Mouse (Mus musculus) yolk sac, embryonic 10.5 days (tissue): ENCODE measurements around the gene Dpy19l3.

Source experiments
- DNase-seq: peaks from one replicate; pipeline ENCODE4 v3.0.0-alpha.2; 2017; ENCODE audit warnings: low spot score

Dpy19l3 gene

GRCm38 (mm10) chr7:35688276-35688675, 66.0 kb downstream of the Dpy19l3 start:
- DNase-seq = no peak

GRCm38 (mm10) chr7:35687229-35687628, 67.0 kb downstream of the Dpy19l3 start:
- DNase-seq = peak; percentile 30

- no peak for DNase-seq
Measured at GRCm38 (mm10) chr7:35686756-35687155, 67.5 kb downstream of the Dpy19l3 start.

GRCm38 (mm10) chr7:35686216-35686615, 68.0 kb downstream of the Dpy19l3 start:
- DNase-seq = no peak

- no peak for DNase-seq
Measured at GRCm38 (mm10) chr7:35683409-35684122, 70.7 kb downstream of the Dpy19l3 start.

- DNase-seq = no peak
Measured at GRCm38 (mm10) chr7:35681559-35681958, 72.7 kb downstream of the Dpy19l3 start.

- no peak for DNase-seq
Measured at GRCm38 (mm10) chr7:35678976-35679375, 75.3 kb downstream of the Dpy19l3 start.

- DNase-seq = no peak
Measured at GRCm38 (mm10) chr7:35668066-35669041, 85.9 kb downstream of the Dpy19l3 start.

GRCm38 (mm10) chr7:35663790-35664376, 90.4 kb downstream of the Dpy19l3 start:
- DNase-seq = no peak

- no peak for DNase-seq
Measured at GRCm38 (mm10) chr7:35659173-35659572, 95.1 kb downstream of the Dpy19l3 start.

GRCm38 (mm10) chr7:35657829-35658228, 96.4 kb downstream of the Dpy19l3 start:
- DNase-seq = no peak

- no peak for DNase-seq
Measured at GRCm38 (mm10) chr7:35651583-35652270, 102.5 kb downstream of the Dpy19l3 start.

GRCm38 (mm10) chr7:35650716-35651410, 103.4 kb downstream of the Dpy19l3 start:
- DNase-seq = no peak

- DNase-seq = peak; percentile 42
Measured at GRCm38 (mm10) chr7:35649071-35649470, 105.2 kb downstream of the Dpy19l3 start.

GRCm38 (mm10) chr7:35648239-35649069, 105.8 kb downstream of the Dpy19l3 start:
- DNase-seq = no peak

GRCm38 (mm10) chr7:35647101-35647698, 107.1 kb downstream of the Dpy19l3 start, which contains the start of gene Pdcd5:
Pdcd5 (minus strand) TSS chr7:35647521.
- DNase-seq = peak; percentile 93

GRCm38 (mm10) chr7:35646317-35647081, 107.8 kb downstream of the Dpy19l3 start:
- DNase-seq = peak; percentile 36

GRCm38 (mm10) chr7:35640072-35640471, 114.2 kb downstream of the Dpy19l3 start:
- DNase-seq = no peak

GRCm38 (mm10) chr7:35636874-35637273, 117.4 kb downstream of the Dpy19l3 start:
- no peak for DNase-seq
